Mouse (Mus musculus) heart, postnatal 36 days (tissue): Measurements from ENCODE around the gene Galntl5. TPM values are rescaled to one million over a fixed set of nuclear protein-coding genes. Genes with fewer than 3 reads are reported as not detected.

ENCODE experiments used
- microRNA-seq, 2 experiments: library from miRNA; unstranded; fragments of <30 nt; microRNA quantifications; one replicate each; pipeline ENCODE4 v1.2.0; 2021; ENCODE audit warnings: borderline number of aligned reads in 2 of 2
- total RNA-seq, 2 experiments: library from RNA; stranded (reverse); gene quantifications; 2 replicates each; pipeline ENCODE4 v1.2.3; 2021

The Galntl5 gene
- total RNA-seq, 2 experiments from 2014 or later, result not detected

Small RNA genes within 50 kb of the gene (microRNA-seq; reads per million reads assigned to microRNA genes)
- gene Gm26051, result 0 reads per million in 2 experiments

Other genes with a start within 250 kb of the Galntl5 start
- gene Prkag2, start 80.8 kb upstream of the Galntl5 start, total RNA-seq, result 10 to 100 TPM; 27.1 to 28.9 TPM
- gene Galnt11, start 40.4 kb downstream of the Galntl5 start, total RNA-seq, result 10 to 100 TPM; 22.1 to 22.6 TPM
- gene E130116L18Rik, start 41.7 kb downstream of the Galntl5 start, total RNA-seq, result not detected